In genomic region chr2:80562253-80562652, GRCm38 (mm10) we compare ENCODE assay signal across 26 mouse cellular contexts. TPM values are rescaled to one million over a fixed set of nuclear protein-coding genes. Genes with fewer than 3 reads are reported as not detected.
DNase-seq lines count a peak whose midpoint lies in the region; ATAC-seq and TF ChIP-seq lines count a peak whose summit lies in the region.
"Had no signal": no experiment of that assay in that cellular context is flagged by ENCODE, and none has a peak within 500 bp of the region (broad histone marks: within the 10 kb centered on the region; RNA-seq: fewer than 3 reads in every experiment).

No protein-coding gene starts in this region.

- no peak overlapping the region for H3K27ac ChIP-seq in intestine, embryonic 16.5 days (ENCODE audit: low read length)
- H3K27ac ChIP-seq in intestine, embryonic 15.5 days: no peak overlapping the region
- H3K27ac ChIP-seq in forebrain, postnatal 0 days (ENCODE audit: low read depth, low read length): no peak overlapping the region
- H3K27ac ChIP-seq: embryonic facial prominence, embryonic 13.5 days; embryonic facial prominence, embryonic 15.5 days; forebrain, embryonic 10.5 days; forebrain, embryonic 12.5 days had no signal

- ATAC-seq in intestine, embryonic 16.5 days: peak; percentile 32; the same call in 1 of the 2 replicates
- no peak for ATAC-seq in intestine, embryonic 15.5 days
- ATAC-seq in G1E (ENCODE audit: extremely low read depth, insufficient number of reproducible peaks, low FRiP score, poor library complexity, severe bottlenecking): peak; percentile 82
- peak; percentile 52 for ATAC-seq in megakaryocyte-erythroid progenitor cell, adult 5-6 weeks (replicated peaks; ENCODE audit: low FRiP score, low TSS enrichment, poor library complexity, severe bottlenecking)
- no peak for ATAC-seq in forebrain, postnatal 0 days
- ATAC-seq: CD4-positive, CD25-positive, alpha-beta regulatory T cell, adult 4 months; forebrain, embryonic 14.5 days; forebrain, embryonic 16.5 days had no signal

- no peaks in the 10 kb centered on the region for H3K9me3 ChIP-seq in intestine, embryonic 16.5 days (ENCODE audit: control insufficient read depth, low read length)
- H3K9me3 ChIP-seq in intestine, embryonic 15.5 days: no peaks in the 10 kb centered on the region
- no peaks in the 10 kb centered on the region for H3K9me3 ChIP-seq in G1E (replicated peaks)
- H3K9me3 ChIP-seq in forebrain, postnatal 0 days (ENCODE audit: low read length): no peaks in the 10 kb centered on the region
- H3K9me3 ChIP-seq: embryonic facial prominence, embryonic 13.5 days; embryonic facial prominence, embryonic 15.5 days; forebrain, embryonic 10.5 days; forebrain, embryonic 12.5 days had no signal

- H3K4me3 ChIP-seq in intestine, embryonic 16.5 days (ENCODE audit: low read length): no peak overlapping the region
- no peak overlapping the region for H3K4me3 ChIP-seq in intestine, embryonic 15.5 days (replicated peaks)
- H3K4me3 ChIP-seq in G1E (ENCODE audit: low read depth, low read length): no peak overlapping the region
- H3K4me3 ChIP-seq in forebrain, postnatal 0 days (ENCODE audit: low read depth, low read length): no peak overlapping the region
- H3K4me3 ChIP-seq: embryonic facial prominence, embryonic 13.5 days; embryonic facial prominence, embryonic 15.5 days; erythroblast, embryonic 14.5 days; forebrain, embryonic 10.5 days; forebrain, embryonic 12.5 days had no signal

- no peak for DNase-seq in G1E (ENCODE audit: low spot score)
- DNase-seq in forebrain, postnatal 0 days: no peak
- no peak for DNase-seq in testis, postnatal 14 days (ENCODE audit: low spot score)
- DNase-seq: adrenal gland, adult 2 months; adrenal gland, postnatal 10 days; adrenal gland, postnatal 25 days; B cell, adult 2 months; cerebellum, adult 11 months; cerebellum, adult 18-20 months; cerebellum, adult 8-10 months; cerebellum, adult 9-11 months; cerebellum, postnatal 14 days; cerebellum, postnatal 36 days; embryo, embryonic 11 days had no signal

- peaks cover 2% of the 10 kb centered on the region; the same call in 1 of the 2 replicates for H3K36me3 ChIP-seq in intestine, embryonic 16.5 days (ENCODE audit: control insufficient read depth, insufficient read depth, low read length)
- no peaks in the 10 kb centered on the region for H3K36me3 ChIP-seq in intestine, embryonic 15.5 days
- peaks cover 10% of the 10 kb centered on the region for H3K36me3 ChIP-seq in G1E (replicated peaks)
- H3K36me3 ChIP-seq in forebrain, postnatal 0 days (ENCODE audit: insufficient read depth): no peaks in the 10 kb centered on the region; the same call in 1 of the 2 replicates

- H3K4me2 ChIP-seq in intestine, embryonic 16.5 days (ENCODE audit: low read depth, low read length): no peak overlapping the region
- no peak overlapping the region for H3K4me2 ChIP-seq in intestine, embryonic 15.5 days (replicated peaks)
- H3K4me2 ChIP-seq in forebrain, postnatal 0 days (ENCODE audit: low read depth): no peak overlapping the region
- H3K4me2 ChIP-seq: embryonic facial prominence, embryonic 13.5 days; embryonic facial prominence, embryonic 15.5 days; forebrain, embryonic 12.5 days had no signal

- no peaks in the 10 kb centered on the region for H3K27me3 ChIP-seq in intestine, embryonic 16.5 days (replicated peaks; ENCODE audit: control insufficient read depth, insufficient read depth, low read length)
- no peaks in the 10 kb centered on the region for H3K27me3 ChIP-seq in intestine, embryonic 15.5 days (replicated peaks)
- no peaks in the 10 kb centered on the region for H3K27me3 ChIP-seq in G1E (ENCODE audit: insufficient read depth, low read length)
- no peaks in the 10 kb centered on the region for H3K27me3 ChIP-seq in forebrain, postnatal 0 days (ENCODE audit: insufficient read depth, low read length)
- H3K27me3 ChIP-seq: CH12.LX; embryonic facial prominence, embryonic 13.5 days; embryonic facial prominence, embryonic 15.5 days; forebrain, embryonic 12.5 days had no signal

- peaks cover 6% of the 10 kb centered on the region; the same call in 1 of the 2 replicates for H3K4me1 ChIP-seq in intestine, embryonic 16.5 days (ENCODE audit: control insufficient read depth, insufficient read depth, low read length)
- peaks cover 4% of the 10 kb centered on the region for H3K4me1 ChIP-seq in intestine, embryonic 15.5 days (replicated peaks)
- H3K4me1 ChIP-seq in G1E (ENCODE audit: insufficient read depth, low read depth, low read length): peaks cover 10% of the 10 kb centered on the region
- no peaks in the 10 kb centered on the region for H3K4me1 ChIP-seq in forebrain, postnatal 0 days (ENCODE audit: insufficient read depth)
- H3K4me1 ChIP-seq: embryonic facial prominence, embryonic 13.5 days; embryonic facial prominence, embryonic 15.5 days; forebrain, embryonic 12.5 days had no signal

- no peak overlapping the region for H3K9ac ChIP-seq in intestine, embryonic 16.5 days (ENCODE audit: low read depth, low read length)
- no peak overlapping the region for H3K9ac ChIP-seq in intestine, embryonic 15.5 days
- H3K9ac ChIP-seq in forebrain, postnatal 0 days: no peak overlapping the region
- H3K9ac ChIP-seq: embryonic facial prominence, embryonic 13.5 days; embryonic facial prominence, embryonic 15.5 days; forebrain, embryonic 12.5 days had no signal

- no peak for TF ChIP-seq CTCF in G1E (IDR thresholded peaks at IDR 0.05; ENCODE audit: low read depth, low read length)
- no peak for TF ChIP-seq CTCF in forebrain, postnatal 0 days (IDR thresholded peaks at IDR 0.05; ENCODE audit: low read depth)

RNA-seq across cellular contexts. Expression of gene Nckap1, which starts 18.9 kb away (rescaled TPM):
- polyA plus RNA-seq in intestine, embryonic 16.5 days (2015; fragmentation: Nextera tagmentation; extraction: Ambion mirVana): 26.1 and 30.5 TPM in 2 replicates
- 64.7 and 69.4 TPM in 2 replicates for polyA plus RNA-seq in intestine, embryonic 15.5 days (2015; fragmentation: Nextera tagmentation; extraction: Ambion mirVana)
- total RNA-seq in G1E (2014; fragmentation: Nextera tagmentation): 28.2 and 37.2 TPM in 2 replicates
- total RNA-seq in G1E (2017): 62.6 and 64.9 TPM in 2 replicates
- polyA plus RNA-seq in G1E (2012): 4.3 and 5.0 TPM in 2 replicates
- total RNA-seq in megakaryocyte-erythroid progenitor cell, adult 5-6 weeks (2014; fragmentation: Nextera tagmentation): 24.3 and 32.1 TPM in 2 replicates
- 27.3 and 27.8 TPM in 2 replicates for total RNA-seq in megakaryocyte-erythroid progenitor cell, adult 5-6 weeks (2017)
- total RNA-seq in forebrain, postnatal 0 days (2014; rRNA removed): 154 and 178 TPM in 2 replicates
- 67.6 and 90.0 TPM in 2 replicates for polyA plus RNA-seq in forebrain, postnatal 0 days (2015; fragmentation: Nextera tagmentation; extraction: Ambion mirVana)

RNA-seq across cellular contexts. Expression of gene Dusp19, which starts 54.6 kb away (rescaled TPM):
- polyA plus RNA-seq in intestine, embryonic 16.5 days (2015; fragmentation: Nextera tagmentation; extraction: Ambion mirVana): 16.1 and 17.9 TPM in 2 replicates
- polyA plus RNA-seq in intestine, embryonic 15.5 days (2015; fragmentation: Nextera tagmentation; extraction: Ambion mirVana): 16.4 and 16.5 TPM in 2 replicates
- total RNA-seq in G1E (2014; fragmentation: Nextera tagmentation): 27.0 and 30.1 TPM in 2 replicates
- 19.3 and 21.8 TPM in 2 replicates for total RNA-seq in G1E (2017)
- 0.46 and 1.1 TPM in 2 replicates for polyA plus RNA-seq in G1E (2012)
- total RNA-seq in megakaryocyte-erythroid progenitor cell, adult 5-6 weeks (2014; fragmentation: Nextera tagmentation): 11.7 and 13.8 TPM in 2 replicates
- 9.7 and 13.8 TPM in 2 replicates for total RNA-seq in megakaryocyte-erythroid progenitor cell, adult 5-6 weeks (2017)
- 20.2 and 20.5 TPM in 2 replicates for total RNA-seq in forebrain, postnatal 0 days (2014; rRNA removed)
- polyA plus RNA-seq in forebrain, postnatal 0 days (2015; fragmentation: Nextera tagmentation; extraction: Ambion mirVana): 9.6 and 10.5 TPM in 2 replicates
- polyA plus RNA-seq: erythroblast, embryonic 14.5 days had no signal

RNA-seq across cellular contexts. Expression of gene Nup35, which starts 54.8 kb away (rescaled TPM):
- 33.3 and 38.8 TPM in 2 replicates for polyA plus RNA-seq in intestine, embryonic 16.5 days (2015; fragmentation: Nextera tagmentation; extraction: Ambion mirVana)
- polyA plus RNA-seq in intestine, embryonic 15.5 days (2015; fragmentation: Nextera tagmentation; extraction: Ambion mirVana): 37.5 and 38.8 TPM in 2 replicates
- total RNA-seq in G1E (2014; fragmentation: Nextera tagmentation) (65.8 and 73.1 TPM in 2 replicates), G1E (2017) (85.6 and 87.8 TPM in 2 replicates)
- polyA plus RNA-seq in G1E (2012): 1.2 and 2.2 TPM in 2 replicates
- 53.9 and 60.7 TPM in 2 replicates for total RNA-seq in megakaryocyte-erythroid progenitor cell, adult 5-6 weeks (2014; fragmentation: Nextera tagmentation)
- total RNA-seq in megakaryocyte-erythroid progenitor cell, adult 5-6 weeks (2017): 73.8 and 76.3 TPM in 2 replicates
- 46.1 and 49.2 TPM in 2 replicates for total RNA-seq in forebrain, postnatal 0 days (2014; rRNA removed)
- 30.0 and 33.8 TPM in 2 replicates for polyA plus RNA-seq in forebrain, postnatal 0 days (2015; fragmentation: Nextera tagmentation; extraction: Ambion mirVana)

Comparison
In these comparisons a context has a peak if more than half of its experiments do, and no peak if none do; other contexts are left out.
1. ATAC-seq: peak in intestine, embryonic 16.5 days (single experiment), G1E (single experiment) and megakaryocyte-erythroid progenitor cell, adult 5-6 weeks (single experiment); none in intestine, embryonic 15.5 days (single experiment) and forebrain, postnatal 0 days (single experiment).